Mouse (Mus musculus): ENCODE measurements around the gene 3110040M04Rik.

DNA sequence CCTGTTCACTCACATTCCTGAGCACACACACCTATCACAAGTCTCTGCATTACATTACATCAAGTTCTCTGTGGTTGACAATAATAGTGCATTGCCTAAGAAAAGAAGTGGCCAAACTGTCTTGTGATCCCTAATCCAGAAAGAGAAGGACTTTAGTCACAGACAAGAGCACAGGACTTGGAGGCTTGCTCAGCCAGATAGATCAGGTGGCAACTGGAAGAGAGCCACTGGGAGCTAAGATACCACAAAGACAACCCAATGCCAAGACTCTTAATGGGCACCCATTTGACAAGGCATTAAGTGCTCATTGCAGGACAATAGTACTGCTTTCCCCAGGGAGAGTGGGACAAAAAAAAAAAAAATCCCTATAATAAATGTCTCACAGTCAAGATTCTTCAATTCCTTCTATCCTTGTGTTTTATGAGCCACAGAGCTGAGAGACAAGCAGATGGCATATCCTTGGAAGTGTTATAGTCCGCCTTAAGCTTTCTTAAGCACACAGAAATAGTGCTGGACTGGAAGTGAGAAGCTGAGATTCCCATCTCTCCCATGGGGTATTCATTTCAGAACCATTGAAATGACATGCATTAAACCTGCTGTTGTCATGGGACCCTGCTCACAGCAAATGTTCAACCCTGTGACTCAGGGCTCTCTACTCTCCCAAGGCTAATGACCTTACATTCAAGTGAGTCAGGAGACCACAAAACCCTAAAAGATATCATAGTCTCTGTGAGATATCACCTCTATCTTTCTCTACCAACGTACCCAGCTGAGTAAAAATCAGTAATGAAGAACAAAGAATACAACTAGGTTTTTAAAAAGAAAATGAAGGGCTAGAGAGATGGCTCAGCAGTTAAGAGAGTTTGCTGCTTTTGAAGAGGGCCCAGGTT is 32.1 kb upstream of the 3110040M04Rik start:
- TF ChIP-seq CTCF (IDR thresholded peaks at IDR 0.05; ENCODE audit: low read depth) (no peak), EP300 (IDR thresholded peaks at IDR 0.05; ENCODE audit: low read depth) (peak; percentile 73; the same call in 1 of the 2 replicates)

All from heart, postnatal 0 days (tissue).